Mouse (Mus musculus) olfactory bulb, adult 2 months (tissue): ENCODE measurements around the gene Gtf2h1.

ENCODE experiments used
- CTCF ChIP-seq: fragments of 200-500 bp; IDR thresholded peaks from 2 replicates; pipeline ENCODE4 v1.5.1; 2012; ENCODE audit warnings: low read depth, mild to moderate bottlenecking, low read length, moderate library complexity; ENCODE audit not compliant: insufficient read depth
- POLR2A ChIP-seq: fragments of 200-500 bp; IDR thresholded peaks from 2 replicates; pipeline ENCODE4 v1.6.1; 2012; ENCODE audit warnings: mild to moderate bottlenecking, low read depth, low read length, moderate library complexity; ENCODE audit not compliant: insufficient read depth

DNA sequence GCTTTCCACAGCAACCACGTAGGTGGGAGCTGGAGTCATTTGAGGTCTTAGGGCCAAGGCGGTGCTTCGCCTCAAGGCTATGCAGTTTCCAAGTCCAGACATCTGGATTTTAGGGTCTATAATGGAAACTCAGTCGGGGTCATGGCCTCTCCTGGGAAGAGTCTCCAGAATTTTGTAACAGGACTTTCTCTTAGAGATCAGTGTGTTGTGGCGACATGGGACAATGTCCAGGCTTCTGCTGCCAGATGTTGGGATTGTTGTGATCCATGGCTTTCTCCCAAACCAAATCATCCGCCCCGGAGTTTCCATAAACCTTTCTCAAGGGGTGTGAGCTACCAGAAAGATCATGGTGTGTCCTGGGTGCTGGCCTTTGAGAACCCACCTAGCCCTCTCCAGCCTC is 49.5 kb upstream of the Gtf2h1 start:
- TF ChIP-seq CTCF (no peak), POLR2A (no peak)
